In genomic region chr3:55784101-55784500, GRCm38 (mm10) we compare ENCODE assay signal across 9 mouse cellular contexts. TPM values are rescaled to one million over a fixed set of nuclear protein-coding genes. Genes with fewer than 3 reads are reported as not detected.
A peak's percentile ranks its signal among the peaks of the same experiment; 100 is the strongest.
DNase-seq lines count a peak whose midpoint lies in the region; ATAC-seq and TF ChIP-seq lines count a peak whose summit lies in the region.
"Had no signal": no experiment of that assay in that cellular context is flagged by ENCODE, and none has a peak within 500 bp of the region (broad histone marks: within the 10 kb centered on the region; RNA-seq: fewer than 3 reads in every experiment).

No protein-coding gene starts in this region.

- intact Hi-C loops in gastrocnemius, adult 2 months (cut with DNase I): loop anchor here (2.0 kb wide), 1 partner anchor 263 kb away; no protein-coding TSS in a partner anchor

- H3K4me3 ChIP-seq in gastrocnemius, adult 2 months: peak overlapping the region; percentile 87
- peak overlapping the region; percentile 60 for H3K4me3 ChIP-seq in brown adipose tissue, adult 24 weeks (ENCODE audit: insufficient read depth, low read depth, low read length)
- peak overlapping the region; percentile 51 for H3K4me3 ChIP-seq in hindbrain, embryonic 14.5 days (replicated peaks; ENCODE audit: low read length)
- H3K4me3 ChIP-seq in midbrain, embryonic 12.5 days: peak overlapping the region; percentile 70

- H3K4me1 ChIP-seq in brown adipose tissue, adult 24 weeks (ENCODE audit: control insufficient read depth, insufficient read depth, insufficient read length, low read length): no peaks in the 10 kb centered on the region
- H3K4me1 ChIP-seq in hindbrain, embryonic 14.5 days (replicated peaks; ENCODE audit: control insufficient read depth, insufficient read depth, low read length): peaks cover 29% of the 10 kb centered on the region
- H3K4me1 ChIP-seq in midbrain, embryonic 12.5 days: peaks cover 51% of the 10 kb centered on the region

- peak overlapping the region; percentile 87 for H3K27ac ChIP-seq in gastrocnemius, adult 2 months
- H3K27ac ChIP-seq in brown adipose tissue, adult 24 weeks (replicated peaks; ENCODE audit: low read depth, low read length): peak overlapping the region; percentile 0; the same call in 1 of the 2 replicates
- peak overlapping the region; percentile 99 for H3K27ac ChIP-seq in hindbrain, embryonic 14.5 days
- peak overlapping the region; percentile 94 for H3K27ac ChIP-seq in midbrain, embryonic 12.5 days (replicated peaks)

- no peak for TF ChIP-seq CTCF in gastrocnemius, adult 2 months (IDR thresholded peaks at IDR 0.05)

- H3K27me3 ChIP-seq in hindbrain, embryonic 14.5 days (ENCODE audit: control insufficient read depth, insufficient read depth, low read length): peaks cover 13% of the 10 kb centered on the region
- H3K27me3 ChIP-seq in midbrain, embryonic 12.5 days: peaks cover 24% of the 10 kb centered on the region; the same call in 1 of the 2 replicates

- DNase-seq in gastrocnemius, adult 2 months: peak; percentile 34
- no peak for DNase-seq in gastrocnemius, adult 18-20 months (ENCODE audit: low spot score)
- DNase-seq in hindbrain, embryonic 14.5 days (ENCODE audit: low spot score): peak; percentile 24
- DNase-seq in T-cell, adult 2 months (ENCODE audit: low spot score): no peak
- DNase-seq in spleen, postnatal 10 days (ENCODE audit: low spot score in 2 of 2): no peak
- no peak for DNase-seq in gastrocnemius, adult 8-10 months (ENCODE audit: low spot score in 2 of 2)
- DNase-seq: adrenal gland, adult 8-10 months had no signal

- no peak for ATAC-seq in hindbrain, embryonic 14.5 days (ENCODE audit: low FRiP score)
- no peak for ATAC-seq in midbrain, embryonic 12.5 days (ENCODE audit: low FRiP score, low read depth)

- H3K9ac ChIP-seq in hindbrain, embryonic 14.5 days: peak overlapping the region; percentile 96
- peak overlapping the region; percentile 86 for H3K9ac ChIP-seq in midbrain, embryonic 12.5 days (replicated peaks)

- WGBS in hindbrain, embryonic 14.5 days: 15% methylated on average over 7 of the region's 7 CpGs
- WGBS in midbrain, embryonic 12.5 days: 2% methylated on average over 7 of the region's 7 CpGs

- no peaks in the 10 kb centered on the region for H3K36me3 ChIP-seq in hindbrain, embryonic 14.5 days (replicated peaks; ENCODE audit: control insufficient read depth, insufficient read depth)
- H3K36me3 ChIP-seq in midbrain, embryonic 12.5 days: no peaks in the 10 kb centered on the region

- peak overlapping the region; percentile 80 for H3K4me2 ChIP-seq in hindbrain, embryonic 14.5 days (replicated peaks)
- H3K4me2 ChIP-seq in midbrain, embryonic 12.5 days (replicated peaks): peak overlapping the region; percentile 60

- no peaks in the 10 kb centered on the region for H3K9me3 ChIP-seq in hindbrain, embryonic 14.5 days (ENCODE audit: control insufficient read depth, low read length)
- H3K9me3 ChIP-seq in midbrain, embryonic 12.5 days: no peaks in the 10 kb centered on the region

RNA-seq across cellular contexts. Expression of gene Mab21l1, which starts 1.8 kb away (rescaled TPM):
- total RNA-seq in gastrocnemius, adult 2 months (2021): 1 to 10 TPM in 1 of 2 experiments, under 1 TPM in 1; 0.86 to 3.7 TPM
- 1 to 10 TPM in 1 of 2 experiments, under 1 TPM in 1; 0.96 to 1.7 TPM for total RNA-seq in gastrocnemius, adult 18-20 months (2021)
- polyA plus RNA-seq in brown adipose tissue, adult 24 weeks (2012; ENCODE audit: insufficient read depth, insufficient read length, missing spikeins): not detected in 2 replicates
- polyA plus RNA-seq in hindbrain, embryonic 14.5 days (2014; fragmentation: Nextera tagmentation; extraction: Ambion mirVana): 131 and 149 TPM in 2 replicates
- polyA plus RNA-seq in midbrain, embryonic 12.5 days (2016; fragmentation: Nextera tagmentation; extraction: Ambion mirVana): 148 and 164 TPM in 2 replicates
- total RNA-seq in gastrocnemius, adult 8-10 months (2022): 1 to 10 TPM; 1.7 to 3.0 (median 2.4) TPM

Comparison
In these comparisons a context has a peak if more than half of its experiments do, and no peak if none do; other contexts are left out.
1. DNase-seq: peak in gastrocnemius, adult 2 months (single experiment) and hindbrain, embryonic 14.5 days (single experiment); none in gastrocnemius, adult 18-20 months (single experiment), T-cell, adult 2 months (single experiment), spleen, postnatal 10 days (0 of 2) and gastrocnemius, adult 8-10 months (0 of 2).
2. H3K27ac ChIP-seq: peak in every context shown above with its lines; median percentile 99 in hindbrain, embryonic 14.5 days; 94 in midbrain, embryonic 12.5 days; 87 in gastrocnemius, adult 2 months; 0 in brown adipose tissue, adult 24 weeks.
3. Peak in every context shown above with its lines, with median percentiles within 50 percentile points of each other: H3K4me3 ChIP-seq.